Mouse (Mus musculus) liver, embryonic 11.5 days (tissue): ENCODE results near the gene Ubqln4. TPM values are rescaled to one million over a fixed set of nuclear protein-coding genes. Genes with fewer than 3 reads are reported as not detected.

Experiments used
- ATAC-seq: fragments of 200-750 bp; cut with Nextera tagmentation; replicated peaks from 2 replicates; pipeline ENCODE4 v1.8.0; 2017; ENCODE audit warnings: moderate number of reproducible peaks, mild to moderate bottlenecking, moderate TSS enrichment, moderate library complexity; ENCODE audit not compliant: low FRiP score
- DNase-seq: peaks from one replicate; pipeline ENCODE4 v3.0.0-alpha.2; 2017; ENCODE audit warnings: low spot score
- H3K27ac ChIP-seq: fragments of 300-500 bp; sonication (generic); 2 replicates; pipeline ENCODE4 v1.5.1; 2014; ENCODE audit warnings: mild to moderate bottlenecking, low read depth, low read length, control low read depth
- H3K27me3 ChIP-seq: fragments of 300-500 bp; sonication (generic); replicated peaks from 2 replicates; pipeline ENCODE4 v1.6.1; 2014; ENCODE audit warnings: low read length, mixed read lengths; ENCODE audit not compliant: control insufficient read depth, insufficient read depth
- H3K36me3 ChIP-seq: fragments of 300-500 bp; sonication (generic); 2 replicates; pipeline ENCODE4 v1.6.1; 2014; ENCODE audit warnings: mild to moderate bottlenecking, low read length, moderate library complexity, mixed read lengths; ENCODE audit not compliant: control insufficient read depth, insufficient read depth
- H3K4me1 ChIP-seq: fragments of 300-500 bp; sonication (generic); replicated peaks from 2 replicates; pipeline ENCODE4 v1.6.1; 2014; ENCODE audit warnings: low read length, mixed read lengths; ENCODE audit not compliant: control insufficient read depth, insufficient read depth
- H3K4me2 ChIP-seq: fragments of 300-500 bp; sonication (generic); 2 replicates; pipeline ENCODE4 v1.6.1; 2014; ENCODE audit warnings: mild to moderate bottlenecking, control low read depth, moderate library complexity
- H3K4me3 ChIP-seq: fragments of 300-500 bp; sonication (generic); 2 replicates; pipeline ENCODE4 v1.5.1; 2014; ENCODE audit warnings: low read depth, low read length, control low read depth
- H3K9ac ChIP-seq: fragments of 300-500 bp; sonication (generic); 2 replicates; pipeline ENCODE4 v1.6.1; 2014; ENCODE audit warnings: low read depth, low read length, control low read depth
- H3K9me3 ChIP-seq: fragments of 300-500 bp; sonication (generic); 2 replicates; pipeline ENCODE4 v1.6.1; 2016; ENCODE audit warnings: low read length, inconsistent platforms, mixed read lengths; ENCODE audit not compliant: control insufficient read depth
- WGBS: fragments of 180-500 bp; shearing (Covaris S2); extraction: QIAGEN DNeasy Blood & Tissue Kit; methylation state at CpG from one replicate; pipeline ENCODE4 v1.1.7; 2014; 5-methylcytosine and 5-hydroxymethylcytosine counted together
- polyA plus RNA-seq: library from polyadenylated mRNA; unstranded; fragments of >200 nt; fragmentation: Nextera tagmentation; extraction: Ambion mirVana; gene quantifications from 2 replicates; pipeline ENCODE4 v1.2.1, GENCODE M21; 2014

Ubqln4 gene
- polyA plus RNA-seq, 1 experiment from 2014 or later: 65.8 TPM

DNA sequence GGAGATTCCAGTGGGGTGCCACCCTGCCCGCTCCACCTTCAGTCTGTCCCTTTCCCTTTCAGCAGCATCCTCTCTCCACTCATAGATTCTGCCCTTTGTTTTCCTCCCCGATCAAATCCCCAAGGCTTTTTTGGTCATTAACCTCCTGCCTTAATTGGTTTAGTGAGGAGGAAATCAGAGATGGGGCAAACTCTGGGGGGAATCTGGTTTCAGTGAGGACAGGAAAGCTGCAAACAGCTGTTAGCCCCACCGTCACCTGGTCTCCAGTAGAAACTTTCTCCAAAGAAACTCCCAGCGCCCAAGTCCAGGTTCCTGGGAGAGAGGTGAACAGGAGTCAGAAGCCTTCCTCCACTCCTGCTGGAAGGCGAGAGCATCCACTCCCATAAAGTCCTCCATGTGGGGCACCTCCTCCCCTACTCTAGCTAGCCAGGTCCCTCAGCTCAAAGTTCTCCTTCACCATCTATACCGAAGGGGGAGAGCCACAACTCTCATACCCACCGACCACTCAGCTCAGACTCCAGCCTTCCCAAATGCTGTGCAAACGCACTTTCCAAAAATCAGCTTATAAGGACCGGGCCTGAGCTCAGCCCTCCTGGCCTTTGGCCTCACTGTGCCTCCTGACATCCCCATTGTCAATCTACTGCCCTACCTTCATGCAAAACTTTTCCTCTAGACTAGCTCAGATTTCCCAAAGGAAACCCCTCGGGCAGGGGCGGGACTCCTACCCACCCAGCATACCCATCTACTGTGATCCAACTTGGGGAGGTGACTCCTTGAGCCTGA lies 23.3 kb upstream of the Ubqln4 start:
- Histone ChIP-seq H3K36me3 (no peaks in the 10 kb centered on the region), H3K4me1 (peaks cover 51% of the 10 kb centered on the region), H3K9me3 (no peaks in the 10 kb centered on the region), H3K27ac (peak overlapping the region; percentile 85; the same call in 1 of the 2 replicates), H3K4me2 (peak overlapping the region; percentile 93), H3K9ac (peak overlapping the region; percentile 81), H3K27me3 (no peaks in the 10 kb centered on the region), H3K4me3 (peak overlapping the region; percentile 77)
- DNase-seq: no peak
- no peak for ATAC-seq
- 33% methylated on average over 11 of the region's 11 CpGs for WGBS

DNA sequence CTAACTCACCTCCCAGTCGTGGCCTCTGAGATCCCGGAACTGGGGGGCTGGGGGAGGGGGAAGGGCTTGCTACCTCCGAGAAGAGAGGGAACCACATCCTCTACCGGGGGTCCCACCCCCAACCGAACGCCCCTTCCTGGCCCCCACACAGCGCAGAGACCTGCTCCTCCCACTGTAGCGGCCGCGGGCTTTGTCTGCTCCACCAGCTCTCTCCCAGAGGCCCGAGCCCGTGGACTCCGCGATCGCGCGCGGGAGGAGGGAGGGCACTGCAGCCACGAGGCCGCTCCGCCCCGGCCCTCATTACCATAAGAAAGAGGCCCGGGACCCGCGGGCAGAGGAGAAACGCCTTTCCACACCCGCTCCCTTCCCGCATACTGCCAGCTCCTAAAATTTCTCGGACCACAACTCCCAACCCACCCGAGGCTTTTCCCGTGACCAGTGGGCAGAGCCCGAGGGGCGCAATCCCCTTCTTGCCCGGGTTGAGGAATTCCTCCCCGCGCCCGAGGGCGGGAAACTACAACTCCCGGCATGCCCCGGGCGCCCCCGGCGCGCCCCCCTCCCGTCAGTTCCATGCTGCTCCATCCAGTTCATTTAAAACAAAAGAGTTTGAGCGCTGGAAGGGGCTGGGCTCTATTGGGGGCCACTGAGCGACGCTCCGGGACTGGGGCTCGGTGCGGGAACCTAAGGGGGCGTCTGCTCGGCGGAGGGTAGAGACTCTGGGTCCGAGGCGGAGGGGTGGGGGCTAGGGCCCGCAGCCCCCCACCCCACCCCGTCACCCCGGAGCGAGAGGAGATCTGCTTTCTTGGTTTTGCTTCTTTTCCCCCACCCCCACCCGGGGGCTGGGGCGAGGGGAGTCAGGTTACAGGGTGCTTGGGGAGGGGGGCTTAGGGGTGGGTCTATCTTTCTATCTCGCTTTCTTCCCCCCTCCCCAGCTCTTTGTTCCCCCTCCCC lies 21.9 kb upstream of the Ubqln4 start:
- peak overlapping the region; percentile 85 for H3K27ac ChIP-seq
- peak overlapping the region; percentile 77 for H3K4me3 ChIP-seq
- DNase-seq (peak; percentile 94), ATAC-seq (peak; percentile 71)
- H3K36me3 ChIP-seq: no peaks in the 10 kb centered on the region
- H3K9me3 ChIP-seq: no peaks in the 10 kb centered on the region
- H3K4me1 ChIP-seq: peaks cover 65% of the 10 kb centered on the region
- no peaks in the 10 kb centered on the region for H3K27me3 ChIP-seq
- H3K9ac ChIP-seq: peak overlapping the region; percentile 81
- H3K4me2 ChIP-seq: peak overlapping the region; percentile 93
- WGBS: under 1% methylated on average over 53 of the region's 63 CpGs

DNA sequence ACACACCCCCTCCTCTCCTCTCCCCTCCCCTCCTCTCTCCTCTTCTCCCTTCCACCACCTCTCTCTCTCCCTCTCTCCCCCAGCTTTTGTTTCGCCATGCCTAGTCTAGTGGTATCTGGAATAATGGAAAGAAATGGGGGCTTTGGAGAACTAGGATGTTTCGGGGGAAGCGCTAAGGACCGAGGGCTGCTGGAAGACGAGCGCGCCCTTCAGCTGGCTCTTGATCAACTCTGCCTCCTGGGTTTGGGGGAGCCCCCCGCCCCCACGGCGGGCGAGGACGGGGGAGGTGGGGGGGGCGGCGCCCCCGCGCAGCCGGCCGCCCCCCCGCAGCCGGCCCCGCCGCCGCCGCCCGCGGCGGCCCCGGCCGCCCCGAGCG lies 21.3 kb upstream of the Ubqln4 start, which contains the start of gene Mex3a:
TSS of gene Mex3a (plus strand) at position 97 of the 376 bp plus-strand sequence.
- no peaks in the 10 kb centered on the region for H3K36me3 ChIP-seq
- H3K9me3 ChIP-seq: no peaks in the 10 kb centered on the region
- peak within 1 kb of the TSS; percentile 81 for H3K9ac ChIP-seq
- no peaks in the 10 kb centered on the region for H3K27me3 ChIP-seq
- no peak for ATAC-seq
- H3K4me2 ChIP-seq: peak within 1 kb of the TSS; percentile 93
- H3K4me3 ChIP-seq: peak within 1 kb of the TSS; percentile 77
- H3K27ac ChIP-seq: peak within 1 kb of the TSS; percentile 85
- peaks cover 70% of the 10 kb centered on the region for H3K4me1 ChIP-seq
- WGBS: under 1% methylated on average over 19 of the region's 31 CpGs
- no peak for DNase-seq

DNA sequence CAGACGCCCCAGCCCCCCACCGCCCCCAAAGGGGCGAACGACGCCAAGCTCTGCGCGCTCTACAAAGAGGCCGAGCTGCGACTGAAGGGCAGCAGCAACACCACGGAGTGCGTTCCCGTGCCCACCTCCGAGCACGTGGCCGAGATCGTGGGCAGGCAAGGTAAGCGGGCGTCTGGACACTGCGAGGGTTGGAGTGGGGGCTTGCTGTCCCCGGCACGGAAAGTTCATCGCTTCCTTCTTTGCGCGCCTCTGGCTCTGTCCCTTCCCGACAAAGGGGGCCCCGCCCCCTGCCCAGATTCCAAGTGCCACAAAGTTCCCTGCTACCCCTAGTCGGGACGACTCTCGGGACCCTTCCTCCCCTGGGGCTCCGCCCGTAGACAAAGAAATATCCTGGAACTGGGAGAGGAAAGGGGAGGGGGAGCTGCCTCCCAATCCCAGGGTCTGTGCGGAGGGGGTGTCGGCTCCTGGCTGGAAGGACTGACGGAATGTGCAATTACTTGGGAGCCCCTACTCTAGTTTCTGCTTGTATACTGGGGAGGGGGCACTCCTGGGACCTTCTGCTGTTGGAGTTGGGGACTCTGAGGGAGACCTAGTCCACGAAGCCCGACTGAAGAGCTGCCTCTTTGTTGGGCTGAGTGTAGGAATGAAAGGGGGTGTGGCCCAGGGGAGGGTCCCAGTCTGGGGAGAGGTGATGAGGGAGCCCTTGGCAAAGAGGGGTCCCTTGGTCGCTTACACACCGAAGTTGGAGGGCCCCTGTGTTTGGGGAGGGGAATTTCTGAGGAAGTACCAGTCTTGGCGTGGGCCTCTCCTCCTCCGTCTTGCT lies 20.7 kb upstream of the Ubqln4 start:
- H3K9me3 ChIP-seq: no peaks in the 10 kb centered on the region
- peak overlapping the region; percentile 93 for H3K4me2 ChIP-seq
- no peak for DNase-seq
- peaks cover 66% of the 10 kb centered on the region for H3K4me1 ChIP-seq
- peak overlapping the region; percentile 85 for H3K27ac ChIP-seq
- H3K9ac ChIP-seq: peak overlapping the region; percentile 81
- peak overlapping the region; percentile 77 for H3K4me3 ChIP-seq
- no peak for ATAC-seq
- 3% methylated on average over 39 of the region's 40 CpGs for WGBS
- H3K36me3 ChIP-seq: no peaks in the 10 kb centered on the region; the same call in 1 of the 2 replicates
- H3K27me3 ChIP-seq: no peaks in the 10 kb centered on the region

DNA sequence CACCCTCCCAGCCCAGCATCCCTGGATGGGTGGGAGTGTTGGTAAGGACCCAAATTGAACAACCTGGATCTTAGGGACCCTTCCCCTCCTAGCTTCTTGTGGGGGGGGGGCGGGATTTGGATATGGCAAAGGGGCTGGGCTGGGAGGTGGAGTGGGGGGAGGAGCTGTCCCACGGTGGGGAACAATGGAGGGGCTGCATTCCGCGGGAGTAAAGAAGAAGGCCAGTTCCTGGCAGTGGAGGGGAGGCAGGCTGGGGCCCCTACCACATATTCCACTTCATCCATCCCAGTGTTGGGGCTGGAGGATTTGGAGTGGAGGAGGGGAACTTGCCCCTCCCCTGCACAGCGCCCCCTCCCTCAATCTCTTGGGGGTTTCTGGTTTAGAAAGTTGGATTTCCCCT lies 19.9 kb upstream of the Ubqln4 start:
- peak overlapping the region; percentile 93 for H3K4me2 ChIP-seq
- no peak for DNase-seq

DNA sequence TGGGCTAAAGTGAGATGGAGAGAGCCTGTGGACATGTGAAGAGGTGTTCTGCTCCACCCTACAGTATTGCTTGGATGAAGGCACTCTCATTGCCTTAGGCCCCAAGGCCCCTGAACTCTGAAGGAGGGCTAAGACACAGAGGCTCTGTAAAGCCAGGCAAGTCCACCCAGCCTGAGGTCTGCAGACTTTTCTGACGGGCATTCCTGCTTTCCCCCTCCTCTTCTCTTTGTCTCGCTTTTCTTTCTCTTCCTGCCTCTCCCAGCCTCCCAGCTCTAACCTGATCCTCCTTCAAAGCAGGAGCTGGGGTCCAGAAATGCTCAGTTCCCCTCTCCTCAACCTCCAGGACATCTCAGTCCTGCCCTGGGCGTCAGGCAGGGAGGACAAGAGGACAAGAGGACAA lies 18.6 kb upstream of the Ubqln4 start:
- peaks cover 64% of the 10 kb centered on the region for H3K4me1 ChIP-seq
- ATAC-seq (no peak), DNase-seq (no peak)
- no peaks in the 10 kb centered on the region; the same call in 1 of the 2 replicates for H3K36me3 ChIP-seq
- H3K4me2 ChIP-seq: peak overlapping the region; percentile 93
- peak overlapping the region; percentile 77 for H3K4me3 ChIP-seq
- H3K27ac ChIP-seq: no peak overlapping the region
- WGBS: 54% methylated on average over 3 of the region's 3 CpGs
- H3K9ac ChIP-seq: 0 out of 2 replicates have a peak overlapping the region, but pooled peaks have one; percentile 0
- H3K27me3 ChIP-seq: no peaks in the 10 kb centered on the region
- H3K9me3 ChIP-seq: no peaks in the 10 kb centered on the region

More for the DNA sequence above, 19.9 kb upstream of the Ubqln4 start:
- Histone ChIP-seq H3K9me3 (no peaks in the 10 kb centered on the region), H3K27ac (peak overlapping the region; percentile 85; the same call in 1 of the 2 replicates), H3K4me1 (peaks cover 68% of the 10 kb centered on the region), H3K36me3 (no peaks in the 10 kb centered on the region; the same call in 1 of the 2 replicates), H3K27me3 (no peaks in the 10 kb centered on the region), H3K4me3 (peak overlapping the region; percentile 77), H3K9ac (peak overlapping the region; percentile 81)
- ATAC-seq: no peak
- 11% methylated on average over 5 of the region's 5 CpGs for WGBS

DNA sequence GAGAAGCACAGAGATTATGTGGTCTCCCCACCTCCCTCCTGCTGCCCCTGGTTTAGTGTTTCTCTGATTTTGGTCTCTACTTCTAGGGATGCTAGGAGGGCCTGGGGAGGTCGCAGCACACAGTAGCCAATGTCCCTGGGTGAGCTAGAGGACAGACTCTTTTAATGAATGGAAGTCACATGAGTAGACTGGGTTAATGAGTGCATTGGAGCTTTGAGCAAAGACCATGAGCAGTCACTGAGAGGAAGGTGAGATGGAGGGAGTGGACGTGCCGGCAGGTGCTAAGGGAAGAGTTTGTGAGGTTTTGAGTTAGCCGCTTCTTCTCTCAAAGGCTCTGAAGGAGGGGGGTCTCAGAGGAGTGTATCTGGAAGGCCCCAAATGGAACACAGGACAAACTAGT lies 18.0 kb upstream of the Ubqln4 start:
- Histone ChIP-seq H3K4me3 (peak overlapping the region; percentile 77), H3K27ac (no peak overlapping the region), H3K36me3 (no peaks in the 10 kb centered on the region; the same call in 1 of the 2 replicates), H3K9me3 (no peaks in the 10 kb centered on the region), H3K4me2 (peak overlapping the region; percentile 93), H3K9ac (peak overlapping the region; percentile 70; the same call in 1 of the 2 replicates), H3K4me1 (peaks cover 61% of the 10 kb centered on the region), H3K27me3 (no peaks in the 10 kb centered on the region)
- ATAC-seq (no peak), DNase-seq (no peak)
- WGBS: 65% methylated on average over 4 of the region's 4 CpGs
